32 mouse cellular contexts compared by ENCODE assay signal in the genomic region with DNA sequence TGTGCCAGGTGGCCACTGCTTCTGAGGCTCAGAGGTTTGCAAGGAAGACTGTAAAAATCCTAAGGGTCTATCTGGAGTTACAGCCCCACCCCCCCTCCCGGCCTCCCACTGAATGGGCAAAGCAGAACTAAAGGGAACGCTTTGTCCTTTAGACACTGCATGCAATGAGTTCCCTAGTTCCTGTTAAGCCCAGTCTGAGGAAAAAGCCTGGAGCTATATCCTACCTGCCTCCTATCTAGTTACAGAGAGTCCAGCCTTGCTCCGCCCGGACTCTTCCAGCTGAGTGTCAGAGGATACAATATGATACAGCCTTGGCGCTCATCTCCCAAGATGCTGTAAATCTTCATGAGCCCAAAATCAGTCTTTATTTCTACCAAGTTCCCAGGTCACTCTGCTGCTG.
DNase-seq lines count a peak whose midpoint lies in the region; ATAC-seq and TF ChIP-seq lines count a peak whose summit lies in the region.
"Had no signal": no experiment of that assay in that cellular context is flagged by ENCODE, and none has a peak within 500 bp of the region (broad histone marks: within the 10 kb centered on the region; RNA-seq: fewer than 3 reads in every experiment).

No protein-coding gene starts in this region.

- ATAC-seq in hindbrain, embryonic 13.5 days (ENCODE audit: low FRiP score) = no peak
- ATAC-seq in hindbrain, embryonic 14.5 days (ENCODE audit: low FRiP score) = no peak
- ATAC-seq in lung, postnatal 0 days = no peak
- no peak for ATAC-seq in liver, embryonic 15.5 days (ENCODE audit: insufficient read depth)
- ATAC-seq: forebrain, postnatal 0 days; inflammation-experienced regulatory T-cells, adult 6 months; midbrain, embryonic 13.5 days had no signal

- TF ChIP-seq EP300 in lung, postnatal 0 days (IDR thresholded peaks at IDR 0.05) = no peak
- 0 out of 2 replicates have a peak, but pooled peaks have one; percentile 39 for TF ChIP-seq EP300 in ES-Bruce4 (IDR thresholded peaks at IDR 0.05; ENCODE audit: insufficient read depth, low read depth, low read length)

- no peak for DNase-seq in hindbrain, embryonic 14.5 days (ENCODE audit: low spot score)
- DNase-seq in lung, postnatal 0 days (ENCODE audit: low spot score) = no peak
- DNase-seq in lung, adult 2 months = no peak
- no peak for DNase-seq in adrenal gland, postnatal 4 days (ENCODE audit: low spot score in 2 of 2)
- DNase-seq in left cerebral cortex, postnatal 4 days = no peak
- DNase-seq: adrenal gland, postnatal 10 days; cerebellum, adult 11-12 months; cerebellum, adult 9-11 months; embryo, embryonic 11 days; forebrain, postnatal 0 days; gastrocnemius, postnatal 36 days; heart, adult 2 months; heart, postnatal 4 days; kidney, adult 11 months; kidney, postnatal 14 days; lung, postnatal 36 days; right cerebral cortex, postnatal 4 days; thymus, adult 2 months; thymus, postnatal 36 days had no signal

- H3K9me3 ChIP-seq in hindbrain, embryonic 13.5 days = no peaks in the 10 kb centered on the region
- no peaks in the 10 kb centered on the region for H3K9me3 ChIP-seq in hindbrain, embryonic 14.5 days (ENCODE audit: control insufficient read depth, low read length)
- no peaks in the 10 kb centered on the region for H3K9me3 ChIP-seq in lung, postnatal 0 days (ENCODE audit: low read length)
- H3K9me3 ChIP-seq in ES-Bruce4 (replicated peaks; ENCODE audit: control insufficient read depth, insufficient read depth, low read length, poor library complexity, severe bottlenecking) = no peaks in the 10 kb centered on the region
- no peaks in the 10 kb centered on the region for H3K9me3 ChIP-seq in liver, embryonic 15.5 days (replicated peaks)
- H3K9me3 ChIP-seq: embryonic facial prominence, embryonic 12.5 days; forebrain, embryonic 10.5 days; heart, embryonic 12.5 days; hindbrain, embryonic 15.5 days; limb, embryonic 15.5 days; lung, embryonic 15.5 days; megakaryocyte, embryonic 14.5 days; midbrain, embryonic 13.5 days had no signal

- no peaks in the 10 kb centered on the region for H3K27me3 ChIP-seq in hindbrain, embryonic 13.5 days
- H3K27me3 ChIP-seq in hindbrain, embryonic 14.5 days (ENCODE audit: control insufficient read depth, insufficient read depth, low read length) = no peaks in the 10 kb centered on the region
- H3K27me3 ChIP-seq in lung, postnatal 0 days (replicated peaks; ENCODE audit: insufficient read depth, low read length) = no peaks in the 10 kb centered on the region
- no peaks in the 10 kb centered on the region for H3K27me3 ChIP-seq in ES-Bruce4 (ENCODE audit: control insufficient read depth, insufficient read depth, low read length, poor library complexity, severe bottlenecking)
- H3K27me3 ChIP-seq in liver, embryonic 15.5 days = no peaks in the 10 kb centered on the region
- H3K27me3 ChIP-seq: embryonic facial prominence, embryonic 12.5 days; heart, embryonic 12.5 days; hindbrain, embryonic 15.5 days; limb, embryonic 15.5 days; lung, embryonic 15.5 days; megakaryocyte, embryonic 14.5 days; midbrain, embryonic 13.5 days had no signal

- peaks cover 8% of the 10 kb centered on the region; the same call in 1 of the 2 replicates for H3K4me1 ChIP-seq in hindbrain, embryonic 13.5 days (replicated peaks)
- H3K4me1 ChIP-seq in hindbrain, embryonic 14.5 days (replicated peaks; ENCODE audit: control insufficient read depth, insufficient read depth, low read length) = no peaks in the 10 kb centered on the region
- H3K4me1 ChIP-seq in lung, postnatal 0 days (ENCODE audit: insufficient read depth, low read depth, low read length) = peaks cover 19% of the 10 kb centered on the region
- peaks cover 40% of the 10 kb centered on the region for H3K4me1 ChIP-seq in lung, adult 2 months (ENCODE audit: control insufficient read depth, insufficient read depth, low read length)
- H3K4me1 ChIP-seq in ES-Bruce4 (ENCODE audit: control insufficient read depth, insufficient read depth, low read length) = peaks cover 10% of the 10 kb centered on the region
- peaks cover 71% of the 10 kb centered on the region for H3K4me1 ChIP-seq in liver, embryonic 15.5 days (replicated peaks)

- no peak overlapping the region for H3K9ac ChIP-seq in hindbrain, embryonic 13.5 days
- H3K9ac ChIP-seq in hindbrain, embryonic 14.5 days = no peak overlapping the region
- H3K9ac ChIP-seq in lung, postnatal 0 days (replicated peaks; ENCODE audit: low read depth) = no peak overlapping the region
- H3K9ac ChIP-seq in ES-Bruce4 (ENCODE audit: low read depth, poor library complexity, severe bottlenecking) = no peak overlapping the region
- no peak overlapping the region for H3K9ac ChIP-seq in liver, embryonic 15.5 days
- H3K9ac ChIP-seq: embryonic facial prominence, embryonic 12.5 days; forebrain, postnatal 0 days; heart, embryonic 12.5 days; hindbrain, embryonic 15.5 days; limb, embryonic 15.5 days; lung, embryonic 15.5 days; midbrain, embryonic 13.5 days had no signal

- intact Hi-C loops in left cerebral cortex, postnatal 4 days (cut with DNase I) = no loop called here

- no peak overlapping the region for H3K4me3 ChIP-seq in hindbrain, embryonic 13.5 days
- no peak overlapping the region for H3K4me3 ChIP-seq in hindbrain, embryonic 14.5 days (replicated peaks; ENCODE audit: low read length)
- H3K4me3 ChIP-seq in lung, postnatal 0 days (ENCODE audit: low read depth, low read length) = no peak overlapping the region
- H3K4me3 ChIP-seq in lung, adult 2 months (replicated peaks; ENCODE audit: extremely low read depth, low read depth, low read length) = no peak overlapping the region
- H3K4me3 ChIP-seq in ES-Bruce4 (ENCODE audit: low read depth, low read length) = no peak overlapping the region
- H3K4me3 ChIP-seq in liver, embryonic 15.5 days (replicated peaks) = no peak overlapping the region
- H3K4me3 ChIP-seq: embryonic facial prominence, embryonic 12.5 days; forebrain, embryonic 10.5 days; heart, adult 2 months; heart, embryonic 12.5 days; hindbrain, embryonic 15.5 days; left cerebral cortex, adult 2 months; limb, embryonic 15.5 days; lung, embryonic 15.5 days; midbrain, embryonic 13.5 days had no signal

- peaks cover 69% of the 10 kb centered on the region for H3K36me3 ChIP-seq in hindbrain, embryonic 13.5 days
- peaks cover 81% of the 10 kb centered on the region for H3K36me3 ChIP-seq in hindbrain, embryonic 14.5 days (replicated peaks; ENCODE audit: control insufficient read depth, insufficient read depth)
- peaks cover 19% of the 10 kb centered on the region for H3K36me3 ChIP-seq in lung, postnatal 0 days (ENCODE audit: insufficient read depth, low read length)
- no peaks in the 10 kb centered on the region for H3K36me3 ChIP-seq in ES-Bruce4 (ENCODE audit: control insufficient read depth, insufficient read depth, low read length, poor library complexity, severe bottlenecking)
- H3K36me3 ChIP-seq in liver, embryonic 15.5 days (replicated peaks) = peaks cover 99% of the 10 kb centered on the region

- no peak for TF ChIP-seq POLR2A in lung, adult 2 months (IDR thresholded peaks at IDR 0.05; ENCODE audit: borderline replicate concordance, extremely low read depth, low read depth, low read length)
- TF ChIP-seq POLR2A in ES-Bruce4 (IDR thresholded peaks at IDR 0.05; ENCODE audit: insufficient read depth, low read length) = no peak

- no peak for TF ChIP-seq CTCF in lung, postnatal 0 days (IDR thresholded peaks at IDR 0.05)
- TF ChIP-seq CTCF in lung, adult 2 months (IDR thresholded peaks at IDR 0.05; ENCODE audit: insufficient read depth, low read length) = no peak
- TF ChIP-seq CTCF in ES-Bruce4 (IDR thresholded peaks at IDR 0.05; ENCODE audit: low read depth, low read length) = no peak

- H3K27ac ChIP-seq in hindbrain, embryonic 13.5 days = 0 out of 2 replicates have a peak overlapping the region, but pooled peaks have one; percentile 13
- H3K27ac ChIP-seq in hindbrain, embryonic 14.5 days = no peak overlapping the region
- peak overlapping the region; percentile 57; the same call in 1 of the 2 replicates for H3K27ac ChIP-seq in lung, postnatal 0 days (ENCODE audit: low read length)
- peak overlapping the region; percentile 80 for H3K27ac ChIP-seq in ES-Bruce4 (ENCODE audit: insufficient read depth, low read length)
- peak overlapping the region; percentile 85; the same call in 1 of the 2 replicates for H3K27ac ChIP-seq in liver, embryonic 15.5 days (replicated peaks)
- H3K27ac ChIP-seq: embryonic facial prominence, embryonic 12.5 days; forebrain, embryonic 10.5 days; hindbrain, embryonic 15.5 days; left cerebral cortex, adult 2 months; limb, embryonic 15.5 days; midbrain, embryonic 13.5 days had no signal

- 71% methylated on average over 5 of the region's 5 CpGs for WGBS in hindbrain, embryonic 13.5 days
- WGBS in hindbrain, embryonic 14.5 days = 70% methylated on average over 5 of the region's 5 CpGs
- 89% methylated on average over 5 of the region's 5 CpGs for WGBS in lung, postnatal 0 days
- WGBS in lung, adult 2 months = 93% methylated on average over 5 of the region's 5 CpGs
- 80% methylated on average over 5 of the region's 5 CpGs for WGBS in liver, embryonic 15.5 days (ENCODE audit: insufficient replicate concordance)

- H3K4me2 ChIP-seq in hindbrain, embryonic 13.5 days = no peak overlapping the region
- H3K4me2 ChIP-seq in hindbrain, embryonic 14.5 days (replicated peaks) = no peak overlapping the region
- H3K4me2 ChIP-seq in lung, postnatal 0 days (replicated peaks; ENCODE audit: low read depth, low read length) = no peak overlapping the region
- no peak overlapping the region for H3K4me2 ChIP-seq in liver, embryonic 15.5 days
- H3K4me2 ChIP-seq: embryonic facial prominence, embryonic 12.5 days; heart, embryonic 12.5 days; hindbrain, embryonic 15.5 days; limb, embryonic 15.5 days; lung, embryonic 15.5 days; midbrain, embryonic 13.5 days had no signal
